Mouse (Mus musculus): ENCODE results near the gene Adrm1. TPM values are rescaled to one million over a fixed set of nuclear protein-coding genes. Genes with fewer than 3 reads are reported as not detected.
"Not testable (repeated sequence)": the region's sequence is repeated elsewhere in the genome, so short reads cannot be mapped to it uniquely, and the experiment has no call there.

The Adrm1 gene
- polyA plus RNA-seq, 1 experiment from 2014 or later: 157 TPM

DNA sequence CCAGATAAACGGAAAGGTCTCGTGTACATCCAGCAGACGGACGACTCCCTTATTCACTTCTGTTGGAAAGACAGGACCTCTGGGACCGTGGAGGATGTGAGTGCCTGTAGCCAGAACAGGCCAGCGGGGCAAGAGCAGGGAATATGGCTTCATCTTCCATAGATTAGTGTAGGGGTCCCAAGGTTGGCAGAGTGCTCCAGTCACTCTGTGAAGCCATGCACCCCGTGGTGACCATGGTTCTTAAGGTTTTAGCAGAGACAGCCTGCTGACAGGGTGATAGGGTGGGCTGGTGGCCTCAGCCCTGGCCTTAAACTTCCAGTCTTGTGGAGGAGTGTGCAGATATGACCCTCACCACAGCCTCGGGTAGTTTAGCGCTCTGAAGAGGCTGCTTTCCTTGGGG is 867 bp downstream of the Adrm1 start:
- H3K4me2 ChIP-seq (ENCODE audit: low read depth, low read length): peak overlapping the region; percentile 65
- H3K36me3 ChIP-seq (replicated peaks; ENCODE audit: control insufficient read depth, insufficient read depth, low read depth, low read length): peaks cover 4% of the 10 kb centered on the region
- H3K4me1 ChIP-seq (ENCODE audit: control insufficient read depth, insufficient read depth, low read length): peaks cover 3% of the 10 kb centered on the region; the same call in 1 of the 2 replicates
- no peaks in the 10 kb centered on the region for H3K9me3 ChIP-seq (replicated peaks; ENCODE audit: control insufficient read depth, low read length)
- H3K27ac ChIP-seq (replicated peaks; ENCODE audit: low read depth, low read length): no peak overlapping the region
- H3K9ac ChIP-seq (replicated peaks; ENCODE audit: low read length): peak overlapping the region; percentile 97
- ATAC-seq (replicated peaks; ENCODE audit: insufficient number of reproducible peaks, low FRiP score, low TSS enrichment, low read depth): no peak
- DNase-seq (ENCODE audit: low spot score): no peak
- no peaks in the 10 kb centered on the region for H3K27me3 ChIP-seq (ENCODE audit: control insufficient read depth, insufficient read depth, low read length)
- peak overlapping the region; percentile 99 for H3K4me3 ChIP-seq (ENCODE audit: low read depth, low read length)
- WGBS: 6% methylated on average over 8 of the region's 9 CpGs

DNA sequence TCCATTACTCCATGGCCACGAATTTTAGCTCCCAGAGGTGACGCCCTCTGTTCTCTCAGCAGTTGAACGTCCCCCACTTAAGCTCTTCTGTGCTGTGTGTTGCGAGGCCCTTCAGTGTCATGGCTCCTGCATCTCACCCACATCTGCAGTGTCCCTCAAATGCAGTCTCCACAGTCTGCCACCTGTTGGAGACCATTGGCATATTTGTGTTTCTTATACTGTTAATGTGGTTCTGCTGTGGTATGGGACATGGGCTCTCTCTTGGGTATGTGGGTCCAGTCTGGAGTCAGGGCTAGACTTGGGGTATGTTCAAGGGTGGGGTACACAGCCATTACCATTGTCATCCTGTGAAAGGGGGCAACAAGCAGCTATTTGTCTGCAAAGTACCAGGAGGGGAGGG is 1.9 kb downstream of the Adrm1 start:
- H3K4me1 ChIP-seq (ENCODE audit: control insufficient read depth, insufficient read depth, low read length): peaks cover 3% of the 10 kb centered on the region; the same call in 1 of the 2 replicates
- ATAC-seq (replicated peaks; ENCODE audit: insufficient number of reproducible peaks, low FRiP score, low TSS enrichment, low read depth): no peak
- DNase-seq (ENCODE audit: low spot score): no peak
- no peak overlapping the region for H3K27ac ChIP-seq (replicated peaks; ENCODE audit: low read depth, low read length)
- peaks cover 13% of the 10 kb centered on the region for H3K36me3 ChIP-seq (replicated peaks; ENCODE audit: control insufficient read depth, insufficient read depth, low read depth, low read length)
- whole genome bisulfite sequencing: 74% methylated on average over 4 of the region's 4 CpGs
- H3K4me3 ChIP-seq (ENCODE audit: low read depth, low read length): peak overlapping the region; percentile 17
- H3K4me2 ChIP-seq (ENCODE audit: low read depth, low read length): no peak overlapping the region; the same call in 1 of the 2 replicates
- no peaks in the 10 kb centered on the region for H3K9me3 ChIP-seq (replicated peaks; ENCODE audit: control insufficient read depth, low read length)
- H3K9ac ChIP-seq (replicated peaks; ENCODE audit: low read length): no peak overlapping the region
- H3K27me3 ChIP-seq (ENCODE audit: control insufficient read depth, insufficient read depth, low read length): no peaks in the 10 kb centered on the region

DNA sequence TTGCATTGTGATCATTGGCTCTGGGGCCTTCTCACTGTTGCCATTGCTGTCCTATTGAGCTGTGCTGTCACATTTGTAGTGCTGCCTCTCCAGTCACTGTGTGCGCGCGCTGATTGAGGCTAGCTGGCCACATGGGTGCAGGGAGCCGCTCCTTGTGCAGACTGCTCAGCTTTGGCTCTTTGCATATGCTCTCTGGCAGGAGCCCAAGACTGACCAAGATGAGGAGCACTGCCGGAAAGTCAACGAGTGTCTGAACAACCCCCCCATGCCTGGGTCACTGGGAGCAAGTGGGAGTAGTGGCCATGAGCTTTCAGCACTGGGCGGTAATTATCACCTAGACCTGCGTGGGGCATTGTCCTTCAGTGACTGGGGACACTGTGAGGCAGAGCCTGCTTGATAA is 2.4 kb downstream of the Adrm1 start:
- peaks cover 13% of the 10 kb centered on the region for H3K36me3 ChIP-seq (replicated peaks; ENCODE audit: control insufficient read depth, insufficient read depth, low read depth, low read length)
- ATAC-seq (replicated peaks; ENCODE audit: insufficient number of reproducible peaks, low FRiP score, low TSS enrichment, low read depth); H3K9ac ChIP-seq (replicated peaks; ENCODE audit: low read length); H3K9me3 ChIP-seq (replicated peaks; ENCODE audit: control insufficient read depth, low read length); H3K27ac ChIP-seq (replicated peaks; ENCODE audit: low read depth, low read length); DNase-seq (ENCODE audit: low spot score); H3K4me2 ChIP-seq (ENCODE audit: low read depth, low read length); H3K27me3 ChIP-seq (ENCODE audit: control insufficient read depth, insufficient read depth, low read length); H3K4me1 ChIP-seq (ENCODE audit: control insufficient read depth, insufficient read depth, low read length); H3K4me3 ChIP-seq (ENCODE audit: low read depth, low read length): not testable (repeated sequence)
- 91% methylated on average over 8 of the region's 8 CpGs for WGBS

DNA sequence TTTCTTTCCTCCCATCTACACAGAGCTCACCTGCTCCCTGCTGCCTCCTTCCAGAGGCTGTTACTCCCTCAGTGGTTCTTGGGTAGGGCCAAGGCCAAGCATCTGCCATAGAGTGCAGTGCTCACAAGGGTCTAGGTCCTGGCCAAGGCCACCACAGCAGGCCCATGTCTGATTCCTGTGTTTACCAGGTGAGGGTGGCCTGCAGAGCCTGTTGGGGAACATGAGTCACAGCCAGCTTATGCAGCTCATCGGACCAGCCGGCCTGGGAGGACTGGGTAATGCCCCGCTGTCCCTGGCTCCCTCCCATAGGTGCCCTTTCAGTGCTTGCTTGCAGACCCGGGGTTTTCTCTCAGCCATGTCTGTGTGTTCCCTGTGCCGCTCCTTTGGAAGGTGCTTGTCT is 2.8 kb downstream of the Adrm1 start:
- H3K36me3 ChIP-seq (replicated peaks; ENCODE audit: control insufficient read depth, insufficient read depth, low read depth, low read length): peaks cover 13% of the 10 kb centered on the region
- no peak for DNase-seq (ENCODE audit: low spot score)
- ATAC-seq (replicated peaks; ENCODE audit: insufficient number of reproducible peaks, low FRiP score, low TSS enrichment, low read depth): no peak
- peaks cover 3% of the 10 kb centered on the region; the same call in 1 of the 2 replicates for H3K4me1 ChIP-seq (ENCODE audit: control insufficient read depth, insufficient read depth, low read length)
- no peak overlapping the region for H3K4me3 ChIP-seq (ENCODE audit: low read depth, low read length)
- no peaks in the 10 kb centered on the region for H3K27me3 ChIP-seq (ENCODE audit: control insufficient read depth, insufficient read depth, low read length)
- no peaks in the 10 kb centered on the region for H3K9me3 ChIP-seq (replicated peaks; ENCODE audit: control insufficient read depth, low read length)
- no peak overlapping the region for H3K9ac ChIP-seq (replicated peaks; ENCODE audit: low read length)
- WGBS: 89% methylated on average over 5 of the region's 5 CpGs
- no peak overlapping the region for H3K4me2 ChIP-seq (ENCODE audit: low read depth, low read length)
- H3K27ac ChIP-seq (replicated peaks; ENCODE audit: low read depth, low read length): no peak overlapping the region

DNA sequence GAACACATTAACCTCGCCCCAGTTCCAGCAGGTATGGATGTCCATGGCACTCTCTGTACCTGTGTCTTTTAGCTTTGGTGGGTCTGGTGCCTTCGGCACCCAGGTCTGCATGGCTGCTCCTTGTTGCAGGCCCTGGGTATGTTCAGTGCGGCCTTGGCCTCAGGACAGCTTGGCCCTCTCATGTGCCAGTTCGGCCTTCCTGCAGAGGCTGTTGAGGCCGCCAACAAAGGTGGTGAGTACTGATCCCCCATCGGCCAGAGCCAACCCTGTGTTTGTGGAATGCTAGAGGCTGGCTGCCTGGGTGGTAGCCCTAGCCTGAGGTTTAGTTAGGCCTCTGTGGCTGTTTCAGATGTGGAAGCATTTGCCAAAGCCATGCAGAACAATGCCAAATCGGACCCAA is 4.4 kb downstream of the Adrm1 start:
- ATAC-seq (replicated peaks; ENCODE audit: insufficient number of reproducible peaks, low FRiP score, low TSS enrichment, low read depth) (no peak), DNase-seq (ENCODE audit: low spot score) (no peak)
- Histone ChIP-seq H3K27ac (replicated peaks; ENCODE audit: low read depth, low read length) (no peak overlapping the region), H3K4me1 (ENCODE audit: control insufficient read depth, insufficient read depth, low read length) (peaks cover 3% of the 10 kb centered on the region; the same call in 1 of the 2 replicates), H3K36me3 (replicated peaks; ENCODE audit: control insufficient read depth, insufficient read depth, low read depth, low read length) (peaks cover 13% of the 10 kb centered on the region), H3K4me3 (ENCODE audit: low read depth, low read length) (no peak overlapping the region), H3K4me2 (ENCODE audit: low read depth, low read length) (no peak overlapping the region), H3K9ac (replicated peaks; ENCODE audit: low read length) (no peak overlapping the region), H3K9me3 (replicated peaks; ENCODE audit: control insufficient read depth, low read length) (no peaks in the 10 kb centered on the region), H3K27me3 (ENCODE audit: control insufficient read depth, insufficient read depth, low read length) (no peaks in the 10 kb centered on the region)
- WGBS: 92% methylated on average over 7 of the region's 7 CpGs

DNA sequence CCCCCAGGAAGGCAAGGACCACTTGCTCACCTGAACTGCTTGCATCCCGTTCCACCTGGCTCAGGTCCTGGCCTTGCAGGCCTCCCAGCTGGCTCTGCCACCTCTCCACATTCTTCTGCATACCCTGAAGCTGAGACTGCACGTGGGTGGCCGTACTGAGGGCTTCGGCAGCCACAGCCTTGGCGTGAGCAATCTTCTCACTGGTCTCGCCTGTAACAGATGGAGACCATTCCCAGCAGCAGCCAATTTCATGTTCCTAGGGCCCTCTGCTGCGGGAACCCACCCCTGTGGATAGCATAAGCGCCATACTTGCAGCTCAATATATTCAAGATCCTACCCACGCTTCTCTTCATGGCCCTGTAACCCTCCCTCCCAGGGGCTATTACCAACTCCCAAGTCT is 10.3 kb downstream of the Adrm1 start:
- Histone ChIP-seq H3K27ac (replicated peaks; ENCODE audit: low read depth, low read length) (no peak overlapping the region), H3K4me3 (ENCODE audit: low read depth, low read length) (no peak overlapping the region), H3K27me3 (ENCODE audit: control insufficient read depth, insufficient read depth, low read length) (no peaks in the 10 kb centered on the region), H3K9ac (replicated peaks; ENCODE audit: low read length) (no peak overlapping the region), H3K4me2 (ENCODE audit: low read depth, low read length) (no peak overlapping the region), H3K36me3 (replicated peaks; ENCODE audit: control insufficient read depth, insufficient read depth, low read depth, low read length) (peaks cover 11% of the 10 kb centered on the region), H3K9me3 (replicated peaks; ENCODE audit: control insufficient read depth, low read length) (no peaks in the 10 kb centered on the region), H3K4me1 (ENCODE audit: control insufficient read depth, insufficient read depth, low read length) (no peaks in the 10 kb centered on the region)
- DNase-seq (ENCODE audit: low spot score) (no peak), ATAC-seq (replicated peaks; ENCODE audit: insufficient number of reproducible peaks, low FRiP score, low TSS enrichment, low read depth) (no peak)
- 83% methylated on average over 9 of the region's 9 CpGs for WGBS

DNA sequence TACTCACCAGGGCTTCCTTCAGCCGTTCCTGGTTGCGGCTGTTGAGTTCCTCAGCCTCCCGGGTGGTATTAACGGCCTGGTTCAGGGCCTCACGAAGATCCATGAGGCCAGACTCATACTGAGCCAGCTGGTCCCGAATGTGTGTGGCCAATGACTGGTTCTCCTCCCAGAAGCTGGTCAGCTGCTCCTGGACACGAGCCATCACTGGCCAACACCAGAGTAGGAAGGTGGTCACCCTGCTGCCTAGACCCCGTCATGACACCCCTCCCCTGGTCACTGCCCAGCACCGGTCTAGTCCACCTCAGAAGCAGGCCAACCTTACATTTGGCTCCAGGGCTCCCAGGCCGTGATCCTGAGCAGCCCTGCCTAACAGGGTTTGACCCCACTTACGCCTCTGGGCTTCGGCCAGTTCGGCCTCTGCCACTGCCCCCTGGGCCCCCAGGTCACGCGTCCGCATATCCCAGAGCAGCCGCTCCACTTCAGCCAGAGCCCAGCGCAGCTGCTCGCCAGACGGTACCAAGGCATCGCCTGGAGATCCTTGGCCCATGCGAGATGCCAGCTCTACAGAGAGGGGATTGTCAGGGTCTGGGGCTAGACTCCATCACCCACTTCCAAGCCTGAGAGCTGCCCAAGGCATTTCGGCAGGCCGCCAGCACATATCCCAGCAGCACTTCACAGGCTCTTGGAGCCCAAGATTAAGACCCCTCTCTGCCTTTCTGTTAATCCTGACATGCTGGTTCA is 12.9 kb downstream of the Adrm1 start:
- no peak for DNase-seq (ENCODE audit: low spot score)
- WGBS: 73% methylated on average over 24 of the region's 24 CpGs
- no peaks in the 10 kb centered on the region for H3K27me3 ChIP-seq (ENCODE audit: control insufficient read depth, insufficient read depth, low read length)
- no peak overlapping the region for H3K4me3 ChIP-seq (ENCODE audit: low read depth, low read length)
- no peak overlapping the region for H3K27ac ChIP-seq (replicated peaks; ENCODE audit: low read depth, low read length)
- H3K9me3 ChIP-seq (replicated peaks; ENCODE audit: control insufficient read depth, low read length): no peaks in the 10 kb centered on the region
- H3K4me2 ChIP-seq (ENCODE audit: low read depth, low read length): no peak overlapping the region
- no peak overlapping the region for H3K9ac ChIP-seq (replicated peaks; ENCODE audit: low read length)
- no peaks in the 10 kb centered on the region for H3K36me3 ChIP-seq (replicated peaks; ENCODE audit: control insufficient read depth, insufficient read depth, low read depth, low read length)
- no peak for ATAC-seq (replicated peaks; ENCODE audit: insufficient number of reproducible peaks, low FRiP score, low TSS enrichment, low read depth)
- no peaks in the 10 kb centered on the region for H3K4me1 ChIP-seq (ENCODE audit: control insufficient read depth, insufficient read depth, low read length)

DNA sequence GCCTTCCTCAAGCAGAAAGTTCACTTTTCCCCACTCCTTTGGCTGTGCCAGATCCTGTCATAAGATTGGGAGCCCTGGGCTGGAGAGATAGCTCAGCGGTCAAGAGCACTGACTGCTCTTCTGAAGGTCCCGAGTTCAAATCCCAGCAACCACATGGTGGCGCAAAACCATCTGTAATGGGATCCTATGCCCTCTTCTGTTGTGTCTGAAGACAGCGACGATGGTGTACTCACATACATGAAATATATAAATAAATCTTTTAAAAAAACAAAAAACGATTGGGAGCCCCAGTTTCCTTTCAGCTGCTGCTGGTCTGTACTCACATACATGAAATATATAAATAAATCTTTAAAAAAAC is 13.4 kb downstream of the Adrm1 start:
- Histone ChIP-seq H3K27ac (replicated peaks; ENCODE audit: low read depth, low read length) (no peak overlapping the region), H3K9me3 (replicated peaks; ENCODE audit: control insufficient read depth, low read length) (no peaks in the 10 kb centered on the region), H3K4me2 (ENCODE audit: low read depth, low read length) (no peak overlapping the region), H3K36me3 (replicated peaks; ENCODE audit: control insufficient read depth, insufficient read depth, low read depth, low read length) (no peaks in the 10 kb centered on the region), H3K4me3 (ENCODE audit: low read depth, low read length) (no peak overlapping the region), H3K4me1 (ENCODE audit: control insufficient read depth, insufficient read depth, low read length) (no peaks in the 10 kb centered on the region), H3K9ac (replicated peaks; ENCODE audit: low read length) (no peak overlapping the region), H3K27me3 (ENCODE audit: control insufficient read depth, insufficient read depth, low read length) (no peaks in the 10 kb centered on the region)
- DNase-seq (ENCODE audit: low spot score) (no peak), ATAC-seq (replicated peaks; ENCODE audit: insufficient number of reproducible peaks, low FRiP score, low TSS enrichment, low read depth) (no peak)
- WGBS: 90% methylated on average over 6 of the region's 6 CpGs

All from embryonic facial prominence, embryonic 11.5 days (tissue).